14 mouse cellular contexts compared by ENCODE assay signal in the genomic region with DNA sequence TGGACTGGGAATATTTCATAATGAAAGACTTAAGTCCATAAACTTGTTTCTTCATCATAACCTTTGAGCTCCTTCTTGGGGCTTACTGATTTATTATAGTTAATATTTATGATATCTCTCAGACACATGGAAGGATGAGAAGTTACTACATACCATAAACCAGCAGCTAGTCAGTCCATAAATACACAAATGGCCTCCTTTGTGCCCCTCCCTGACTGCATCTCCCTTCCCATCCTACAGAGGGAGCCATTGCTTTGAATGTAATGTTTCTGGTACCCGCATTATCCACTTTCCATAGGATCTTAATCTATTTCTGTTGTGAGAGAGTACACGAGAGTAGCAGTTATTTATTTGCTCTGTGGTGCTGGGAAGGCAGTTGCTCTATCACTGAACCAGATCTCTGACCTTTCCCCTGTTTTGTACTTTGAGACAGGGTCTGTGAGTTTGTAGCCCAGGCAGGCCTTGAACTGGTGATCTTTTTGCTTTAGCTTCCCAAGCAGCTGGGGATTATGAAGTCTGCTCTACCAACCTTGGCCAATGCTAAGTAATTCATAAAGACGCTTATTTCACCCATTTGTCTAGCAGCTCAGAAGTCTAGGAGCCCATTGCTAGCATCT. TPM values are rescaled to one million over a fixed set of nuclear protein-coding genes. Genes with fewer than 3 reads are reported as not detected.
A peak's percentile ranks its signal among the peaks of the same experiment; 100 is the strongest.
DNase-seq lines count a peak whose midpoint lies in the region; ATAC-seq and TF ChIP-seq lines count a peak whose summit lies in the region.
"Had no signal": no experiment of that assay in that cellular context is flagged by ENCODE, and none has a peak within 500 bp of the region (broad histone marks: within the 10 kb centered on the region; RNA-seq: fewer than 3 reads in every experiment).

No protein-coding gene starts in this region.

- peak; percentile 22 to 75 for DNase-seq in adrenal gland, adult (ENCODE audit: inconsistent age in 2 of 2, low spot score in 1 of 2)
- no peak for DNase-seq in adrenal gland, postnatal 4 days (ENCODE audit: low spot score in 2 of 2)
- no peak for DNase-seq in liver, embryonic 14.5 days (ENCODE audit: low read depth in 3 of 3, low spot score in 3 of 3)
- peak; percentile 54 for DNase-seq in MEL-GATA-1-ER (ENCODE audit: extremely low read depth, low read depth)
- DNase-seq in gastrocnemius, adult 8-10 months (ENCODE audit: low spot score in 2 of 2) = no peak
- DNase-seq: cerebellum, adult 11-12 months; layer of hippocampus, postnatal 36 days had no signal

- H3K27me3 ChIP-seq in liver, embryonic 14.5 days (ENCODE audit: control insufficient read depth, insufficient read depth, low read length) = no peaks in the 10 kb centered on the region
- no peaks in the 10 kb centered on the region for H3K27me3 ChIP-seq in liver, embryonic 12.5 days (replicated peaks)
- no peaks in the 10 kb centered on the region for H3K27me3 ChIP-seq in intestine, embryonic 16.5 days (replicated peaks; ENCODE audit: control insufficient read depth, insufficient read depth, low read length)
- H3K27me3 ChIP-seq: forebrain, embryonic 15.5 days; neural tube, embryonic 13.5 days had no signal

- no peak overlapping the region for H3K9ac ChIP-seq in liver, embryonic 14.5 days (replicated peaks)
- H3K9ac ChIP-seq in liver, embryonic 12.5 days = no peak overlapping the region
- H3K9ac ChIP-seq in intestine, embryonic 16.5 days (ENCODE audit: low read depth, low read length) = no peak overlapping the region
- H3K9ac ChIP-seq: forebrain, embryonic 15.5 days; neural tube, embryonic 13.5 days had no signal

- H3K4me1 ChIP-seq in liver, embryonic 14.5 days (replicated peaks; ENCODE audit: control insufficient read depth in 2 of 2, insufficient read depth in 2 of 2, low read length in 1 of 2) = peaks cover 5 to 9% of the 10 kb centered on the region in 2 experiments
- H3K4me1 ChIP-seq in liver, embryonic 12.5 days = peaks cover 14% of the 10 kb centered on the region
- H3K4me1 ChIP-seq in intestine, embryonic 16.5 days (ENCODE audit: control insufficient read depth, insufficient read depth, low read length) = peaks cover 7% of the 10 kb centered on the region; the same call in 1 of the 2 replicates

- H3K27ac ChIP-seq in liver, embryonic 14.5 days = no peak overlapping the region
- H3K27ac ChIP-seq in liver, embryonic 12.5 days = no peak overlapping the region
- 0 out of 2 replicates have a peak overlapping the region, but pooled peaks have one; percentile 20 for H3K27ac ChIP-seq in intestine, embryonic 16.5 days (ENCODE audit: low read length)
- H3K27ac ChIP-seq: forebrain, embryonic 15.5 days; macrophage; neural tube, embryonic 13.5 days had no signal

- H3K9me3 ChIP-seq in liver, embryonic 14.5 days (ENCODE audit: control insufficient read depth, low read length) = no peaks in the 10 kb centered on the region
- H3K9me3 ChIP-seq in liver, embryonic 12.5 days (replicated peaks) = no peaks in the 10 kb centered on the region
- H3K9me3 ChIP-seq in intestine, embryonic 16.5 days (ENCODE audit: control insufficient read depth, low read length) = no peaks in the 10 kb centered on the region
- H3K9me3 ChIP-seq: forebrain, embryonic 15.5 days; neural tube, embryonic 13.5 days had no signal

- no peaks in the 10 kb centered on the region for H3K36me3 ChIP-seq in liver, embryonic 14.5 days (replicated peaks; ENCODE audit: control insufficient read depth, insufficient read depth, low read depth)
- H3K36me3 ChIP-seq in liver, embryonic 12.5 days = no peaks in the 10 kb centered on the region
- no peaks in the 10 kb centered on the region for H3K36me3 ChIP-seq in intestine, embryonic 16.5 days (ENCODE audit: control insufficient read depth, insufficient read depth, low read length)
- H3K36me3 ChIP-seq: forebrain, embryonic 15.5 days; neural tube, embryonic 13.5 days had no signal

- 42% methylated on average over 3 of the region's 3 CpGs for WGBS in liver, embryonic 14.5 days (ENCODE audit: insufficient replicate concordance)
- 57% methylated on average over 3 of the region's 3 CpGs for WGBS in liver, embryonic 12.5 days (ENCODE audit: insufficient replicate concordance)
- 76% methylated on average over 3 of the region's 3 CpGs for WGBS in intestine, embryonic 16.5 days

- ATAC-seq in liver, embryonic 14.5 days (ENCODE audit: insufficient read depth) = no peak
- no peak for ATAC-seq in liver, embryonic 12.5 days
- peak; percentile 47 for ATAC-seq in intestine, embryonic 16.5 days
- no peak for ATAC-seq in megakaryocyte-erythroid progenitor cell, adult 5-6 weeks (replicated peaks; ENCODE audit: low FRiP score, low TSS enrichment, poor library complexity, severe bottlenecking)
- ATAC-seq: forebrain, embryonic 15.5 days had no signal

- no peak for TF ChIP-seq EP300 in liver, embryonic 14.5 days (IDR thresholded peaks at IDR 0.05; ENCODE audit: low read depth)

- TF ChIP-seq CTCF in liver, embryonic 14.5 days (IDR thresholded peaks at IDR 0.05; ENCODE audit: low read depth) = peak; percentile 61

- no peak overlapping the region for H3K4me2 ChIP-seq in liver, embryonic 14.5 days (ENCODE audit: low read depth)
- no peak overlapping the region for H3K4me2 ChIP-seq in liver, embryonic 12.5 days
- H3K4me2 ChIP-seq in intestine, embryonic 16.5 days (ENCODE audit: low read depth, low read length) = no peak overlapping the region
- H3K4me2 ChIP-seq: forebrain, embryonic 15.5 days; neural tube, embryonic 13.5 days had no signal

- H3K4me3 ChIP-seq in liver, embryonic 14.5 days (ENCODE audit: insufficient read depth in 1 of 2, low read depth in 2 of 2, low read length in 2 of 2) = no peak overlapping the region
- no peak overlapping the region for H3K4me3 ChIP-seq in liver, embryonic 12.5 days
- no peak overlapping the region for H3K4me3 ChIP-seq in intestine, embryonic 16.5 days (ENCODE audit: low read length)
- H3K4me3 ChIP-seq: forebrain, embryonic 15.5 days; neural tube, embryonic 13.5 days had no signal

RNA-seq across cellular contexts. Expression of a gene that starts 4.0 kb away (rescaled TPM):
- total RNA-seq in adrenal gland, postnatal 4 days (2021) = 10 to 100 TPM; 75.9 to 86.7 TPM
- polyA plus RNA-seq in liver, embryonic 14.5 days (2012; rRNA removed) = 3.5 and 7.4 TPM in 2 replicates
- 10.7 and 13.3 TPM in 2 replicates for polyA plus RNA-seq in liver, embryonic 14.5 days (2014; fragmentation: Nextera tagmentation; extraction: Ambion mirVana)
- polyA plus RNA-seq in liver, embryonic 12.5 days (2016; fragmentation: Nextera tagmentation; extraction: Ambion mirVana) = 7.4 and 9.8 TPM in 2 replicates
- polyA plus RNA-seq in intestine, embryonic 16.5 days (2015; fragmentation: Nextera tagmentation; extraction: Ambion mirVana) = 19.9 and 26.1 TPM in 2 replicates
- total RNA-seq in gastrocnemius, adult 8-10 months (2022) = 1 to 10 TPM; 5.9 to 7.6 (median 6.4) TPM
- 5.2 and 13.0 TPM in 2 replicates for total RNA-seq in megakaryocyte-erythroid progenitor cell, adult 5-6 weeks (2014; fragmentation: Nextera tagmentation)
- total RNA-seq in megakaryocyte-erythroid progenitor cell, adult 5-6 weeks (2017) = 15.4 and 29.6 TPM in 2 replicates

RNA-seq across cellular contexts. Expression of a gene that starts 4.2 kb away (rescaled TPM):
- total RNA-seq in adrenal gland, postnatal 4 days (2021) = 10 to 100 TPM; 62.4 to 63.5 TPM
- 7.6 and 12.9 TPM in 2 replicates for polyA plus RNA-seq in liver, embryonic 14.5 days (2012; rRNA removed)
- 8.8 and 8.9 TPM in 2 replicates for polyA plus RNA-seq in liver, embryonic 14.5 days (2014; fragmentation: Nextera tagmentation; extraction: Ambion mirVana)
- polyA plus RNA-seq in liver, embryonic 12.5 days (2016; fragmentation: Nextera tagmentation; extraction: Ambion mirVana) = 8.8 and 9.6 TPM in 2 replicates
- 30.0 and 31.2 TPM in 2 replicates for polyA plus RNA-seq in intestine, embryonic 16.5 days (2015; fragmentation: Nextera tagmentation; extraction: Ambion mirVana)
- 1 to 10 TPM; 3.6 to 5.5 (median 4.4) TPM for total RNA-seq in gastrocnemius, adult 8-10 months (2022)
- total RNA-seq in megakaryocyte-erythroid progenitor cell, adult 5-6 weeks (2014; fragmentation: Nextera tagmentation) = 5.4 and 10.4 TPM in 2 replicates
- 5.6 and 7.4 TPM in 2 replicates for total RNA-seq in megakaryocyte-erythroid progenitor cell, adult 5-6 weeks (2017)

RNA-seq across cellular contexts. Expression of a gene that starts 4.4 kb away (rescaled TPM):
- total RNA-seq in adrenal gland, postnatal 4 days (2021) = not detected
- not detected in 2 replicates for polyA plus RNA-seq in liver, embryonic 14.5 days (2012; rRNA removed)
- polyA plus RNA-seq in liver, embryonic 14.5 days (2014; fragmentation: Nextera tagmentation; extraction: Ambion mirVana) = 0.65 and 2.3 TPM in 2 replicates
- polyA plus RNA-seq in liver, embryonic 12.5 days (2016; fragmentation: Nextera tagmentation; extraction: Ambion mirVana) = 0.37 and 1.3 TPM in 2 replicates
- polyA plus RNA-seq in intestine, embryonic 16.5 days (2015; fragmentation: Nextera tagmentation; extraction: Ambion mirVana) = 3.0 and 4.3 TPM in 2 replicates
- not detected for total RNA-seq in gastrocnemius, adult 8-10 months (2022)
- not detected in 2 replicates for total RNA-seq in megakaryocyte-erythroid progenitor cell, adult 5-6 weeks (2014; fragmentation: Nextera tagmentation)
- not detected in 2 replicates for total RNA-seq in megakaryocyte-erythroid progenitor cell, adult 5-6 weeks (2017)
- total RNA-seq: hematopoietic stem cell, adult 5-6 weeks; layer of hippocampus, postnatal 36 days had no signal
- polyA plus RNA-seq: macrophage had no signal

RNA-seq across cellular contexts. Expression of a gene that starts 53.9 kb away (rescaled TPM):
- total RNA-seq in adrenal gland, postnatal 4 days (2021) = under 1 TPM; 0.51 to 0.76 TPM
- 0.02 and 0.04 TPM in 2 replicates for polyA plus RNA-seq in liver, embryonic 14.5 days (2012; rRNA removed)
- 0.09 TPM in 1 of 2 replicates, not detected in the other for polyA plus RNA-seq in liver, embryonic 14.5 days (2014; fragmentation: Nextera tagmentation; extraction: Ambion mirVana)
- 0.05 and 0.22 TPM in 2 replicates for polyA plus RNA-seq in liver, embryonic 12.5 days (2016; fragmentation: Nextera tagmentation; extraction: Ambion mirVana)
- 0.92 and 1.0 TPM in 2 replicates for polyA plus RNA-seq in intestine, embryonic 16.5 days (2015; fragmentation: Nextera tagmentation; extraction: Ambion mirVana)
- 1 to 10 TPM; 5.7 to 7.2 (median 6.1) TPM for total RNA-seq in gastrocnemius, adult 8-10 months (2022)
- 0.76 TPM in 1 of 2 replicates, not detected in the other for total RNA-seq in megakaryocyte-erythroid progenitor cell, adult 5-6 weeks (2014; fragmentation: Nextera tagmentation)
- total RNA-seq in megakaryocyte-erythroid progenitor cell, adult 5-6 weeks (2017) = not detected in 2 replicates
- total RNA-seq: hematopoietic stem cell, adult 5-6 weeks had no signal
- polyA plus RNA-seq: forebrain, embryonic 15.5 days; macrophage had no signal

Comparison
In these comparisons a context has a peak if more than half of its experiments do, and no peak if none do; other contexts are left out.
1. DNase-seq: peak in adrenal gland, adult (2 of 2) and MEL-GATA-1-ER (single experiment); none in adrenal gland, postnatal 4 days (0 of 2), liver, embryonic 14.5 days (0 of 3) and gastrocnemius, adult 8-10 months (0 of 2).
2. RNA of a gene that starts 4.2 kb away (total RNA-seq): 62.4 to 63.5 TPM in adrenal gland, postnatal 4 days; 5.4 to 10.4 TPM in megakaryocyte-erythroid progenitor cell, adult 5-6 weeks and 3.6 to 5.5 TPM in gastrocnemius, adult 8-10 months; every median in the first group is over 4 times any median in the second.